Mouse (Mus musculus) cerebellum, adult 2 months (tissue): ENCODE results near the gene Olfr346.

Source experiments
- CTCF ChIP-seq: fragments of 200-500 bp; IDR thresholded peaks from 2 replicates; pipeline ENCODE4 v1.5.1; 2011; ENCODE audit warnings: low read depth, mild to moderate bottlenecking, control low read depth, low read length, moderate library complexity, borderline replicate concordance; ENCODE audit not compliant: insufficient read depth
- POLR2A ChIP-seq: fragments of 200-500 bp; IDR thresholded peaks from 2 replicates; pipeline ENCODE4 v1.6.1; 2011; ENCODE audit warnings: low read length, control low read depth, borderline replicate concordance; ENCODE audit not compliant: insufficient read depth

DNA sequence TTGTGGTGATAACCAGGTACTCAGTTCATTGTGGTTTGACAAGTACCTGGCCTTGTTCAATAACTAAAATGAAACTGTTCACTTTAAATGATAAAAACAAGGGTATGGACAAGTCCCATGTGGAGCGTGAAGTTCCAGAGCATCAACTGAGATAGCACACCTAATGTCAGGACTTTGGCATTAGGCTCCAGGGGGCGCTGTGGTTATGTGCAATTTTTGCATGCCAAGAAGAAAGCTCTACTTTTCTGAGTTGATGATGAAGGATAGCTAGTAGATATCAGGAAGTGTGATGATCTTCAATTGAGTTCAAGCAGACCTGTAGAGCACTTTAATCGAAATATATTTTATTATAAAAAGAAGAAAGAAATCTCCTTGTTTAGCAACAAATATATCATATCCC, 50.6 kb downstream of the Olfr346 start:
- TF ChIP-seq CTCF (no peak), POLR2A (no peak)
